Mouse (Mus musculus) G1E (cell line): ENCODE measurements at regions not wholly inside any gene's neighbourhood (a gene's known extent, or its start where the extent isn't known, plus 50 kb on each side); places are given as distances from the start of the nearest gene placed in this dataset.

Experiments
- CTCF ChIP-seq: IDR thresholded peaks from 2 replicates; pipeline ENCODE4 v1.5.1; 2012; ENCODE audit warnings: low read depth, low read length, inconsistent platforms, mixed read lengths
- GATA1 ChIP-seq: IDR thresholded peaks from 2 replicates; pipeline ENCODE4 v1.6.1; 2012; ENCODE audit warnings: borderline replicate concordance, low read length, inconsistent platforms, mixed read lengths
- GATA2 ChIP-seq: IDR thresholded peaks from 2 replicates; pipeline ENCODE4 v1.6.1; 2012; ENCODE audit warnings: low read depth, low read length, inconsistent platforms, borderline replicate concordance
- POLR2AphosphoS5 ChIP-seq: IDR thresholded peaks from 2 replicates; pipeline ENCODE4 v1.6.1; 2012; ENCODE audit warnings: low read depth, low read length, inconsistent platforms; ENCODE audit not compliant: insufficient replicate concordance
- TAL1 ChIP-seq: conservative IDR thresholded peaks from 2 replicates; pipeline ENCODE4 v1.6.1; 2012; ENCODE audit warnings: low read depth, low read length, inconsistent platforms, mixed read lengths

- TF ChIP-seq CTCF (no peak), GATA1 (no peak), GATA2 (no peak), TAL1 (no peak), POLR2AphosphoS5 (no peak)
These were observed 156.0 kb downstream of the Cbln4 start for GRCm38 (mm10) chr2:171887306-171887705.
